Mouse (Mus musculus) ovary, postnatal 14 days (tissue): ENCODE results near the gene Vmn1r58.
"Not testable (repeated sequence)": the region's sequence is repeated elsewhere in the genome, so short reads cannot be mapped to it uniquely, and the experiment has no call there.

Source experiments
- DNase-seq: peaks from one replicate; pipeline ENCODE4 v3.0.0; 2022; ENCODE audit warnings: low spot score

Gene Vmn1r58

GRCm38 (mm10) chr7:5413296-5413695 lies at the start of gene Vmn1r58:
Gene Vmn1r58, minus strand, starts transcription at chr7:5413396.
- not testable (repeated sequence) for DNase-seq

DNA sequence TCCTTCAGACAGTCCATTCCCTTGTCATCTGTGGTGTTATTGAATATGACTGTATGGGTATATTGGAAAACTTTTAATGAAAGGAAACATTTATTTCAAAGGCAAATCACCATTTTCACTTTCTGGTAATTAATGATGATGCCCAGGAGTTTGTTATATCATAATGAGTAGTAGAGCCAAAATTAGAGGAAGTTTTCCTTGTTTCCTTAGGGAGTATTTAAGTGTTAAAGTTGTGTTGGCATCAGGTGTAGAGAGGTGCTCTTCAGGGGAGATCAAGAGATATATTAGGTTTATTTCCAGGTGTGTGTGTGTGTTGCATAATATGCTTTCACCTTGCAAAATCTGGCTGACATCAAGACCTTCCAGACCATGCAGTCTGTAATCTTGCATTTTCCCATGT lies 43.5 kb upstream of the Vmn1r58 start, which contains the start of gene Vmn1r59:
Gene Vmn1r59 (minus strand): TSS at position 101 of the 400 bp plus-strand sequence.
- no peak for DNase-seq

GRCm38 (mm10) chr7:5454011-5454410 lies 40.8 kb upstream of the Vmn1r58 start:
- DNase-seq, result not testable (repeated sequence)

GRCm38 (mm10) chr7:5448627-5449026 lies 35.4 kb upstream of the Vmn1r58 start:
- no peak for DNase-seq

- DNase-seq, result no peak
These were observed 7.0 kb downstream of the Vmn1r58 start for GRCm38 (mm10) chr7:5406201-5406600.

- DNase-seq, result no peak
These were observed 46.5 kb downstream of the Vmn1r58 start for GRCm38 (mm10) chr7:5366724-5367123.

DNA sequence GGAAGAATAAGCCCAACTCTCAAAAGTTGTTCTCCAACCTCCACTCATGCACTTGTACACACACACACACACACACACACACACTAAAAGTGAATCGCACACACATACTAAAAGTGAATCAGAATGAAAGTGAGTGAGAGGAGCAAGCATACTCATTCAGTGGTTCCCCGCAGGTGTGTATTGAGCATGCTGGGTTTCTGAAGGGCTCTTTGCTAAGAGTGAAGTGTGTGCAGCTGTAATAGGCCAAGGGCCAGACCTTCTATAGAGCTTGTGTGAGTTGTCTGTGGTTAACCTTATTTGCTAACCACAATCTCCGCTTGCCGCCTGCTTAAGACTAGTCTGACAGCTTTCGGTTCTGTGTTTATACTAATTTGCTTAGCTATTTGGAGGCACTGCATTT lies 49.6 kb downstream of the Vmn1r58 start:
- DNase-seq, result no peak
